Mouse (Mus musculus) CD4-positive, CD25-positive, alpha-beta regulatory T cell (primary cell): Measurements from ENCODE around the gene Gm6040. TPM values are rescaled to one million over a fixed set of nuclear protein-coding genes. Genes with fewer than 3 reads are reported as not detected.

Source experiments
- polyA plus RNA-seq: library from polyadenylated mRNA; unstranded; fragments of 100-300 nt; shearing (Covaris generic); gene quantifications from one replicate; pipeline ENCODE4 v1.2.1, GENCODE M21; 2017

Gene Gm6040
- not detected for polyA plus RNA-seq

GRCm38 (mm10) chr8:20921971-20922370 lies at the start of gene Gm6040:
TSS of gene Gm6040 (minus strand) at chr8:20922071.

GRCm38 (mm10) chr8:20944610-20945009 lies 22.7 kb upstream of the Gm6040 start, which contains the start of gene AY761185:
TSS of gene AY761185 (minus strand) at chr8:20944710.

GRCm38 (mm10) chr8:20902527-20902926 lies 19.3 kb downstream of the Gm6040 start, which contains the start of gene Gm15056:
TSS of gene Gm15056 (minus strand) at chr8:20902627.

GRCm38 (mm10) chr8:20892369-20892768 lies 29.5 kb downstream of the Gm6040 start, which contains the start of gene Defb33:
TSS of gene Defb33 (plus strand) at chr8:20892669.

Other genes with a start within 250 kb of the Gm6040 start
- gene Defb33, start 29.4 kb downstream of the Gm6040 start, polyA plus RNA-seq = not detected
- not detected for gene Gm15056, start 19.4 kb downstream of the Gm6040 start, polyA plus RNA-seq
- not detected for gene AY761185, start 22.6 kb upstream of the Gm6040 start, polyA plus RNA-seq
- not detected for gene Defa21, start 103.5 kb upstream of the Gm6040 start, polyA plus RNA-seq
- gene Defa23, start 133.0 kb upstream of the Gm6040 start, polyA plus RNA-seq = not detected
- not detected for gene Defa35, start 143.0 kb upstream of the Gm6040 start, polyA plus RNA-seq
- gene Defa25, start 162.4 kb upstream of the Gm6040 start, polyA plus RNA-seq = not detected
- not detected for gene Gm14851, start 174.0 kb upstream of the Gm6040 start, polyA plus RNA-seq
- gene Defa30, start 212.6 kb upstream of the Gm6040 start, polyA plus RNA-seq = not detected
- gene Defa22, start 240.2 kb upstream of the Gm6040 start, polyA plus RNA-seq = not detected